Mouse (Mus musculus) heart, embryonic 16.5 days (tissue): ENCODE measurements around the gene Ssr4. TPM values are rescaled to one million over a fixed set of nuclear protein-coding genes. Genes with fewer than 3 reads are reported as not detected.

Experiments used
- ATAC-seq: fragments of 200-750 bp; cut with Nextera tagmentation; replicated peaks from 2 replicates; pipeline ENCODE4 v1.8.0; 2017; ENCODE audit warnings: moderate number of reproducible peaks; ENCODE audit not compliant: insufficient read depth, low FRiP score; ENCODE audit errors: extremely low read depth
- H3K27ac ChIP-seq: fragments of 300-500 bp; sonication (generic); 2 replicates; pipeline ENCODE4 v1.5.1; 2014; ENCODE audit warnings: mild to moderate bottlenecking, low read length, control low read depth, moderate library complexity
- H3K27me3 ChIP-seq: fragments of 300-500 bp; sonication (generic); 2 replicates; pipeline ENCODE4 v1.6.1; 2014; ENCODE audit warnings: low read length, mixed read lengths; ENCODE audit not compliant: control insufficient read depth, insufficient read depth
- H3K36me3 ChIP-seq: fragments of 300-500 bp; sonication (generic); 2 replicates; pipeline ENCODE4 v1.6.1; 2014; ENCODE audit not compliant: control insufficient read depth, insufficient read depth
- H3K4me1 ChIP-seq: fragments of 300-500 bp; sonication (generic); 2 replicates; pipeline ENCODE4 v1.6.1; 2014; ENCODE audit warnings: low read length, mixed read lengths; ENCODE audit not compliant: control insufficient read depth, insufficient read depth
- H3K4me2 ChIP-seq: fragments of 300-500 bp; sonication (generic); 2 replicates; pipeline ENCODE4 v1.6.1; 2014; ENCODE audit warnings: low read depth, mild to moderate bottlenecking, control low read depth, low read length
- H3K4me3 ChIP-seq: fragments of 300-500 bp; sonication (generic); 2 replicates; pipeline ENCODE4 v1.5.1; 2014; ENCODE audit warnings: mild to moderate bottlenecking, control low read depth, low read length
- H3K9ac ChIP-seq: fragments of 300-500 bp; sonication (generic); 2 replicates; pipeline ENCODE4 v1.6.1; 2014; ENCODE audit warnings: low read length, control low read depth
- H3K9me3 ChIP-seq: fragments of 300-500 bp; sonication (generic); replicated peaks from 2 replicates; pipeline ENCODE4 v1.6.1; 2016; ENCODE audit warnings: low read length; ENCODE audit not compliant: control insufficient read depth
- WGBS: fragments of 180-500 bp; shearing (Covaris S2); extraction: QIAGEN DNeasy Blood & Tissue Kit; methylation state at CpG from one replicate; pipeline ENCODE4 v1.1.7; 2014; 5-methylcytosine and 5-hydroxymethylcytosine counted together
- polyA plus RNA-seq: library from polyadenylated mRNA; unstranded; fragments of >200 nt; fragmentation: Nextera tagmentation; extraction: Ambion mirVana; gene quantifications from 2 replicates; pipeline ENCODE4 v1.2.1, GENCODE M21; 2015

Gene Ssr4
- polyA plus RNA-seq, 1 experiment from 2014 or later = 155 TPM

DNA sequence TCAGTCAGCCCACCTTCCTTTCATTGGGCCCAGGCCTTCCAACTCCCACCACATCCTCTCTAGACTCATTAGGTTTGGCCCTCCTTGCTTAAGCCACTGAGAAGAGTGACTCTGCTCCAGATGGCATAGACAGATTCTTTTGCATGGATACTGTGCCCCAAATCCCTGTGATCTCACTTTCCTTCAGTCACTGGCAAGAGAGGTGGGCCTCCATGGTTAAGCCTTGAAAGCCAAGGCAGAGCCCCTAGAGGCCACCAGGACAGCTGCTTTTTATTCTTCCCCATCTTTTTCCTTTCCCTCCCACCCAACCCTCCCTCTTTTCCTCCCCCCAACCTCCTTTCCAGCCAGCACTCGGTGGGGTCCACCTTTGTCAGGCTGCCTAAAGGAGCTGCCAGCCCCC lies 6.7 kb downstream of the Ssr4 start:
- Histone ChIP-seq H3K27ac (no peak overlapping the region), H3K4me3 (no peak overlapping the region), H3K27me3 (no peaks in the 10 kb centered on the region), H3K4me2 (no peak overlapping the region), H3K9me3 (no peaks in the 10 kb centered on the region), H3K4me1 (no peaks in the 10 kb centered on the region), H3K36me3 (no peaks in the 10 kb centered on the region; the same call in 1 of the 2 replicates), H3K9ac (no peak overlapping the region)
- no peak for ATAC-seq
- 33% methylated on average over 1 of the region's 1 CpGs for WGBS

DNA sequence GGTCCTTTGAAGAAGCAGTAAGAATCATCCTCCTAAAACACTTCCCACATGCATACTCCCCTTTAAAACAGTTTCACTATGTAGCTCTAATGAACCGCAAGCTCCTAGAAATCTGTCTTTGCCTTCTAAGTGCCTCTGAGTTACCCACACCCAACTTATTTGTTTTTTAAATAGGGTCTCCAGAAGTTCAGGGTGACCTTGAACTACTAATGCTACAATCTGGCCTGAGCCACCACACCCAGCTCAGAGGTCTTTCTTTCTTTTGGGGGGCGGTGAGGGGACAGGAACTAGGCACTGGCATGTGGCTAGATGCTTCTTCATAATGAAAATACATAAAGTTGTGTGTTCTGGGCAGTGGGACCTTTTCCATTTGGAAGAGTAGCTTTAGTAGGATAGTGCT lies 10.7 kb downstream of the Ssr4 start:
- Histone ChIP-seq H3K27me3 (no peaks in the 10 kb centered on the region; the same call in 1 of the 2 replicates), H3K36me3 (no peaks in the 10 kb centered on the region), H3K4me3 (no peak overlapping the region), H3K4me1 (no peaks in the 10 kb centered on the region), H3K27ac (no peak overlapping the region), H3K9me3 (no peaks in the 10 kb centered on the region), H3K4me2 (no peak overlapping the region), H3K9ac (no peak overlapping the region)
- WGBS = 82% methylated on average over 2 of the region's 2 CpGs
- ATAC-seq = no peak

GRCm38 (mm10) chrX:73798502-73798901 lies 11.7 kb downstream of the Ssr4 start:
- H3K9me3 ChIP-seq = no peaks in the 10 kb centered on the region
- H3K27me3 ChIP-seq = no peaks in the 10 kb centered on the region; the same call in 1 of the 2 replicates
- no peak overlapping the region for H3K4me2 ChIP-seq
- peak; percentile 76 for ATAC-seq
- 37% methylated on average over 8 of the region's 9 CpGs for WGBS
- no peak overlapping the region for H3K4me3 ChIP-seq
- H3K36me3 ChIP-seq = no peaks in the 10 kb centered on the region
- H3K4me1 ChIP-seq = no peaks in the 10 kb centered on the region
- H3K27ac ChIP-seq = no peak overlapping the region
- no peak overlapping the region for H3K9ac ChIP-seq

- H3K4me2 ChIP-seq = no peak overlapping the region
- no peaks in the 10 kb centered on the region for H3K36me3 ChIP-seq
- H3K4me3 ChIP-seq = no peak overlapping the region
- H3K9me3 ChIP-seq = no peaks in the 10 kb centered on the region
- no peak for ATAC-seq
- H3K27ac ChIP-seq = no peak overlapping the region
- H3K27me3 ChIP-seq = no peaks in the 10 kb centered on the region
- no peaks in the 10 kb centered on the region for H3K4me1 ChIP-seq
- WGBS = 65% methylated on average over 1 of the region's 1 CpGs
- no peak overlapping the region for H3K9ac ChIP-seq
Observed at GRCm38 (mm10) chrX:73805814-73806213, 19.0 kb downstream of the Ssr4 start.

GRCm38 (mm10) chrX:73815072-73815471 lies 28.2 kb downstream of the Ssr4 start:
- Histone ChIP-seq H3K36me3 (no peaks in the 10 kb centered on the region), H3K27ac (no peak overlapping the region), H3K9me3 (no peaks in the 10 kb centered on the region), H3K9ac (no peak overlapping the region; the same call in 1 of the 2 replicates), H3K4me1 (0 out of 2 replicates have a peak, but pooled peaks cover 2% of the 10 kb centered on the region), H3K4me2 (peak overlapping the region; percentile 56), H3K4me3 (peak overlapping the region; percentile 27), H3K27me3 (no peaks in the 10 kb centered on the region; the same call in 1 of the 2 replicates)
- no peak for ATAC-seq
- WGBS = 7% methylated on average over 14 of the region's 14 CpGs

DNA sequence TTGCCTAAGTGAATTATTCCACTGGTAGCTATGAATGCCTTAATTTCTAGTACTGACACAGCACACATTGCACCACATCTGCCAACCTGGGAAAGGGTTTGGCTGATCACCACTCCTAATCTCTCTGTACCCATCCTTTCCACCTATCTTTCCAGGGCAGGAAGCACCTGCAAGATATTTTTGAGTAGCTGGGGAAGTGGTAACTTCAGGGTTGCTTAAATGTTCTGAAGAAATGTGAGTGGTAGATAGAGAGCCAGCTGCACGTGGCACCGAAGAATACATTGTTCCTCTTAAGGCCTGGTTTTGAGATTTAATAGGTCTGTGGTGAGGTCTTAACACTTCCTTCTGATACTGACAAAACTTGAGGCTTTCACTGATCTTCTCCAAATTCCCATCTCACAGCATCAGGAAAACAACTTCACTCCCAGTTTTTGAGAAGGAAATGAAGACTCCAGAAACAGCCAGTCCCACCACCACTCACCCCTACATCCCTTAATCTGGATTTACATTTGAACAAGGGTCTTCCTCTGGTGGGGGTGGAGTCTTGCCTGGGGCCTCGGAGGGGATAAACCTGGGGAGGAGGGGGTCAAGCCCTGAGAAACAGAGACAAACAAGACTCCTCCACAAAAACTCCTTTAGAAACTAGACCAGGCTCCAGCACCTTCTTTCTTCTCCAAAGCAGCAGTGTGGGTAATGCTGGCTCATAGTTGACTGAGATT lies 29.9 kb downstream of the Ssr4 start:
- Histone ChIP-seq H3K27me3 (no peaks in the 10 kb centered on the region; the same call in 1 of the 2 replicates), H3K4me2 (no peak overlapping the region)
- ATAC-seq = no peak; the same call in 1 of the 2 replicates

DNA sequence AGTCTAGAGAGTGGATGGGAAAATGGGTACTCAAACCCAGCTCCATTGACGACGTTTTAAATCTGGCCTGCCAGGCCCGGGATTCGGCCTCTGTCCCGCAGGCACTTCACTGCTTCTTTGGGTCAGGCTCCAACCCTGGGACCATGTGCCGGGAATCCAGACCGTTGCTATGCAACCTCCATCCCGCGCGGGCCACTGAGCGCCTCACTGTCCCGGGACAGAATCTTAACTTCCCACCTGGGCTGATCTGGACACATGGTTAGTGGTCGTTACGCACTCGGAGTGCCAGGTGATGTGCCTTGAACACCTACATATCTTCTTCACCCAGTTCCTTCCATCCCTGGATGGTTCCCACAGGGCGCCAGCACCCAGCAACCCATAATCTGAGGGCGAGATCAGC lies 36.9 kb downstream of the Ssr4 start:
- peaks cover 13% of the 10 kb centered on the region for H3K27me3 ChIP-seq
- H3K4me1 ChIP-seq = no peaks in the 10 kb centered on the region; the same call in 1 of the 2 replicates
- 19% methylated on average over 17 of the region's 17 CpGs for WGBS
- no peak overlapping the region; the same call in 1 of the 2 replicates for H3K9ac ChIP-seq
- no peak for ATAC-seq
- peak overlapping the region; percentile 88; the same call in 1 of the 2 replicates for H3K4me2 ChIP-seq
- no peaks in the 10 kb centered on the region for H3K9me3 ChIP-seq
- no peaks in the 10 kb centered on the region for H3K36me3 ChIP-seq
- H3K4me3 ChIP-seq = peak overlapping the region; percentile 64
- no peak overlapping the region for H3K27ac ChIP-seq

More for the DNA sequence above, 29.9 kb downstream of the Ssr4 start:
- Histone ChIP-seq H3K27ac (no peak overlapping the region), H3K36me3 (no peaks in the 10 kb centered on the region), H3K9ac (no peak overlapping the region), H3K9me3 (no peaks in the 10 kb centered on the region), H3K4me1 (0 out of 2 replicates have a peak, but pooled peaks cover 2% of the 10 kb centered on the region), H3K4me3 (no peak overlapping the region)
- WGBS = 48% methylated on average over 3 of the region's 3 CpGs

DNA sequence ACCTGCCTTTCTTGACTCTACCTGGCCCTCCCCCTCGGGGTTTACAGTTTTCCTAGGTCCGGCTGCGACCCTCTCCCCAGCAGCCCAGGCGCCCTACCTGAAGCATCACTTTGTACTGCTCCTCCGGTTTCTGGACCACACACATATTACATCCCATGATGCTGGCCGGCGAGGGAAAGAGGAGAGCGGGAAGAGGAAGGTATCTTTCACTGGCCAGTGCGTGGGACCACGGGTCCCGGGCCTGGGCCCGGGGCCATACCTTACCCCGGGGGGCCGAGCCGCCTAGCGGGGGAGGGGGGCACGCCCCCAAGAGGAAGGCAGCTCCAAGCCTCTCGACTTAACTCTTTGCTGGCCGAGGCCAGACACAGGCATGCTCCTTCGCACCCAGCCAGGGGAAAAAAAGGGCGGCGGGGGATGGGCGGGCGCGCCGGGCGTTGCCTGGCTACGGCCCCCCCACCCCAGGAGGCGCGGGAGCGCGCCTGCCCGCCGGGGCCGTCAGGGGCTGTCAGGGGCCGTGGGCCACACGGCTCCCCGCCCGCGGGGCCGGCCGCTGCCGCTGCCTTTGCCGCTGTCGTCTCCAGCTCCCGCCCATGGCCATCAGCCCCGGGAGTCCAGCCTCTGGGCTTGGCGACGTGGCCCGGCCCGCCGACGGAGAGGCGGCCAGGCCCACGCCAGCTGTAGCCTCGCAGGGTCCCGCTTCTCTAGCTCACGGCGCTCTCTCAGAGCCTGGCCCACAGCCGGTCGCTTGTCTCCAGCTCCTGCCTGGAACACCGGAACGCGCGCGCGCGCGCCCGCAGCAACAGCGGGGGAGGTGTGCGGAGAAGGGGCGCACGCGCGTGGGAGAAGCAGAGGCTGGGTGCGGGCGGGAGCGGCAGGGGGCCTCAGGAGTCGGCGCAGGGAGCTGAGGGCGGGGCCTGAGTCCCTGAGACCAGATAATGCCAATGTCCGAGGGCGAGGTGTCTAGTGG lies 37.6 kb downstream of the Ssr4 start, which contains the start of gene Pdzd4:
Gene Pdzd4, minus strand, starts transcription at position 785 of the 967 bp plus-strand sequence.
- Histone ChIP-seq H3K36me3 (no peaks in the 10 kb centered on the region), H3K27me3 (peaks cover 13% of the 10 kb centered on the region), H3K4me2 (peak within 1 kb of the TSS; percentile 88), H3K9ac (peak within 1 kb of the TSS; percentile 73), H3K4me1 (no peaks in the 10 kb centered on the region; the same call in 1 of the 2 replicates), H3K4me3 (peak within 1 kb of the TSS; percentile 64), H3K9me3 (no peaks in the 10 kb centered on the region), H3K27ac (no peak within 1 kb of the TSS)
- WGBS = 6% methylated on average over 57 of the region's 84 CpGs
- peak; percentile 72 for ATAC-seq
